Mouse (Mus musculus) intestine, embryonic 15.5 days (tissue): Measurements from ENCODE around the gene Grin2b. TPM values are rescaled to one million over a fixed set of nuclear protein-coding genes. Genes with fewer than 3 reads are reported as not detected.

Experiments used
- ATAC-seq: fragments of 200-750 bp; cut with Nextera tagmentation; 2 replicates; pipeline ENCODE4 v1.8.0; 2017; ENCODE audit warnings: moderate TSS enrichment, moderate library complexity
- H3K27ac ChIP-seq: fragments of 300-500 bp; sonication (generic); 2 replicates; pipeline ENCODE4 v1.5.1; 2015; ENCODE audit warnings: mild to moderate bottlenecking, inconsistent platforms
- H3K27me3 ChIP-seq: fragments of 300-500 bp; sonication (generic); replicated peaks from 2 replicates; pipeline ENCODE4 v1.6.1; 2015; ENCODE audit warnings: inconsistent platforms
- H3K36me3 ChIP-seq: fragments of 300-500 bp; sonication (generic); 2 replicates; pipeline ENCODE4 v1.6.1; 2015; ENCODE audit warnings: inconsistent platforms
- H3K4me1 ChIP-seq: fragments of 300-500 bp; sonication (generic); replicated peaks from 2 replicates; pipeline ENCODE4 v1.6.1; 2015; ENCODE audit warnings: inconsistent platforms
- H3K4me2 ChIP-seq: fragments of 300-500 bp; sonication (generic); replicated peaks from 2 replicates; pipeline ENCODE4 v1.6.1; 2015; ENCODE audit warnings: mild to moderate bottlenecking, inconsistent platforms
- H3K4me3 ChIP-seq: fragments of 300-500 bp; sonication (generic); replicated peaks from 2 replicates; pipeline ENCODE4 v1.5.1; 2015; ENCODE audit warnings: inconsistent platforms
- H3K9ac ChIP-seq: fragments of 300-500 bp; sonication (generic); 2 replicates; pipeline ENCODE4 v1.6.1; 2015; ENCODE audit warnings: inconsistent platforms
- H3K9me3 ChIP-seq: fragments of 300-500 bp; sonication (generic); 2 replicates; pipeline ENCODE4 v1.6.1; 2016; ENCODE audit warnings: inconsistent platforms
- WGBS: fragments of 180-500 bp; shearing (Covaris S2); methylation state at CpG from one replicate; pipeline ENCODE4 v1.1.7; 2015; 5-methylcytosine and 5-hydroxymethylcytosine counted together
- polyA plus RNA-seq: library from polyadenylated mRNA; unstranded; fragments of >200 nt; fragmentation: Nextera tagmentation; extraction: Ambion mirVana; gene quantifications from 2 replicates; pipeline ENCODE4 v1.2.1, GENCODE M21; 2015

Grin2b gene
- polyA plus RNA-seq, 1 experiment from 2014 or later: 0.60 TPM

- Histone ChIP-seq H3K4me3 (no peak overlapping the region), H3K4me2 (no peak overlapping the region), H3K36me3 (no peaks in the 10 kb centered on the region), H3K9me3 (no peaks in the 10 kb centered on the region), H3K4me1 (no peaks in the 10 kb centered on the region), H3K9ac (no peak overlapping the region), H3K27ac (no peak overlapping the region), H3K27me3 (no peaks in the 10 kb centered on the region)
- no peak for ATAC-seq
- 84% methylated on average over 7 of the region's 7 CpGs for WGBS
Measured at GRCm38 (mm10) chr6:135813755-135814154, 359.6 kb downstream of the Grin2b start.

DNA sequence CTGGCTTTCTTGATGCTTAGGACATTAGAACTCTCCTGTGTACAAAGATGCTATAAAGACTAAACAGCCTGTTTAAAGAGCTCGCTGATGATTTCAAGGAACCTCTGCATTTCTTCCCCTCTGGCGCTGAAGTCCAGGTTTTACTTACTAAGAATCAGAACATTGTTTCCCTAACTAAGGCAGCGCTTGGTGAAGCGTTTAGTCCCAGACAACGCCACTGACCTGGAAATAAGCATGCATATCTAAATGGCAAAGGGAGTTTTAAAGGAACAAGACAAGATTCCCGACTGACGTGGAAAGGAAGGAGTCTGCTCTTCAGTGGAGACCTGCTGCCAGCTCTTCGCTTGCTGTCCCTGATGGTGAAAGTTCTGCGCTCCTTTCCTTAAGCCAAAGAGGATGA, 367.9 kb downstream of the Grin2b start:
- Histone ChIP-seq H3K9me3 (no peaks in the 10 kb centered on the region), H3K9ac (no peak overlapping the region), H3K36me3 (no peaks in the 10 kb centered on the region), H3K27me3 (no peaks in the 10 kb centered on the region), H3K4me2 (no peak overlapping the region), H3K4me3 (no peak overlapping the region), H3K4me1 (no peaks in the 10 kb centered on the region), H3K27ac (no peak overlapping the region)
- 87% methylated on average over 9 of the region's 9 CpGs for WGBS
- no peak for ATAC-seq

GRCm38 (mm10) chr6:135799949-135800348, 373.4 kb downstream of the Grin2b start:
- no peak overlapping the region for H3K9ac ChIP-seq
- no peak for ATAC-seq
- 77% methylated on average over 8 of the region's 8 CpGs for WGBS

GRCm38 (mm10) chr6:135798202-135798992, 374.9 kb downstream of the Grin2b start:
- H3K4me2 ChIP-seq: no peak overlapping the region
- ATAC-seq: no peak
- H3K27me3 ChIP-seq: no peaks in the 10 kb centered on the region
- WGBS: 53% methylated on average over 13 of the region's 13 CpGs
- no peaks in the 10 kb centered on the region for H3K36me3 ChIP-seq
- no peak overlapping the region for H3K4me3 ChIP-seq
- no peaks in the 10 kb centered on the region; the same call in 1 of the 2 replicates for H3K4me1 ChIP-seq
- no peak overlapping the region for H3K9ac ChIP-seq
- no peak overlapping the region for H3K27ac ChIP-seq
- H3K9me3 ChIP-seq: no peaks in the 10 kb centered on the region

More at GRCm38 (mm10) chr6:135799949-135800348, 373.4 kb downstream of the Grin2b start:
- Histone ChIP-seq H3K4me3 (no peak overlapping the region), H3K4me1 (no peaks in the 10 kb centered on the region; the same call in 1 of the 2 replicates), H3K27me3 (no peaks in the 10 kb centered on the region), H3K4me2 (no peak overlapping the region), H3K9me3 (no peaks in the 10 kb centered on the region), H3K36me3 (no peaks in the 10 kb centered on the region), H3K27ac (no peak overlapping the region)

GRCm38 (mm10) chr6:135797371-135798033, 375.8 kb downstream of the Grin2b start:
- no peaks in the 10 kb centered on the region for H3K36me3 ChIP-seq
- no peaks in the 10 kb centered on the region for H3K27me3 ChIP-seq
- H3K4me1 ChIP-seq: no peaks in the 10 kb centered on the region; the same call in 1 of the 2 replicates
- no peak for ATAC-seq
- no peak overlapping the region for H3K4me2 ChIP-seq
- no peaks in the 10 kb centered on the region for H3K9me3 ChIP-seq
- no peak overlapping the region for H3K27ac ChIP-seq
- WGBS: 73% methylated on average over 10 of the region's 10 CpGs
- no peak overlapping the region for H3K9ac ChIP-seq
- no peak overlapping the region for H3K4me3 ChIP-seq

- Histone ChIP-seq H3K27ac (no peak overlapping the region), H3K4me2 (no peak overlapping the region), H3K4me3 (no peak overlapping the region), H3K4me1 (no peaks in the 10 kb centered on the region; the same call in 1 of the 2 replicates), H3K36me3 (no peaks in the 10 kb centered on the region), H3K27me3 (no peaks in the 10 kb centered on the region), H3K9me3 (no peaks in the 10 kb centered on the region), H3K9ac (no peak overlapping the region)
- WGBS: 76% methylated on average over 4 of the region's 4 CpGs
- no peak for ATAC-seq
Measured at GRCm38 (mm10) chr6:135796911-135797310, 376.4 kb downstream of the Grin2b start.

GRCm38 (mm10) chr6:135791412-135791811, 381.9 kb downstream of the Grin2b start:
- no peaks in the 10 kb centered on the region for H3K27me3 ChIP-seq
- WGBS: 88% methylated on average over 4 of the region's 4 CpGs
- no peaks in the 10 kb centered on the region for H3K9me3 ChIP-seq
- H3K9ac ChIP-seq: no peak overlapping the region
- H3K4me3 ChIP-seq: no peak overlapping the region
- H3K27ac ChIP-seq: no peak overlapping the region
- no peaks in the 10 kb centered on the region for H3K4me1 ChIP-seq
- no peak for ATAC-seq
- H3K36me3 ChIP-seq: no peaks in the 10 kb centered on the region
- H3K4me2 ChIP-seq: no peak overlapping the region

GRCm38 (mm10) chr6:135789603-135790170, 383.6 kb downstream of the Grin2b start:
- no peak for ATAC-seq
- H3K27ac ChIP-seq: no peak overlapping the region
- WGBS: 83% methylated on average over 11 of the region's 11 CpGs
- no peaks in the 10 kb centered on the region for H3K36me3 ChIP-seq
- H3K4me2 ChIP-seq: no peak overlapping the region
- no peaks in the 10 kb centered on the region for H3K4me1 ChIP-seq
- no peaks in the 10 kb centered on the region for H3K27me3 ChIP-seq
- H3K9ac ChIP-seq: no peak overlapping the region
- no peaks in the 10 kb centered on the region for H3K9me3 ChIP-seq
- no peak overlapping the region for H3K4me3 ChIP-seq

DNA sequence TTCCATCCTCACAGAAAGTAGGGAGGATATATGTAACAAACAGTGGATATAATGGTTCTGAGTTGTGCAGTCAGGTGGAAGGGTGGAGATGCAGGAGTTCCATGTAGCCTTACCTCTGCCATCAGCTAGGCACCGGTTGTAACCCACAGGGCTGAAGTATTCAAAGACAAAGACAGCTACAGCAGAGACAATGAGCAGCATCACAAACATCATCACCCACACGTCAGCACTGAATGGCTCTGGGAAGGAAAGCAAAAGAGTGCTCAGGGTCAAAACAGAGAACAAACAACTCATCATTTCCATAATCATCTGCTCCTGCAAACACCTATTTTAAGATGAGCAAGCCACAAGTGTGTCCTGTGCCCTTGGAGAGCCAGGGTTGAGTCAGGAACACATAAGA, 398.6 kb downstream of the Grin2b start:
- Histone ChIP-seq H3K4me2 (no peak overlapping the region), H3K27ac (no peak overlapping the region), H3K4me3 (no peak overlapping the region), H3K9me3 (no peaks in the 10 kb centered on the region), H3K9ac (no peak overlapping the region), H3K4me1 (no peaks in the 10 kb centered on the region), H3K36me3 (no peaks in the 10 kb centered on the region), H3K27me3 (no peaks in the 10 kb centered on the region)
- no peak for ATAC-seq
- WGBS: 81% methylated on average over 2 of the region's 2 CpGs

DNA sequence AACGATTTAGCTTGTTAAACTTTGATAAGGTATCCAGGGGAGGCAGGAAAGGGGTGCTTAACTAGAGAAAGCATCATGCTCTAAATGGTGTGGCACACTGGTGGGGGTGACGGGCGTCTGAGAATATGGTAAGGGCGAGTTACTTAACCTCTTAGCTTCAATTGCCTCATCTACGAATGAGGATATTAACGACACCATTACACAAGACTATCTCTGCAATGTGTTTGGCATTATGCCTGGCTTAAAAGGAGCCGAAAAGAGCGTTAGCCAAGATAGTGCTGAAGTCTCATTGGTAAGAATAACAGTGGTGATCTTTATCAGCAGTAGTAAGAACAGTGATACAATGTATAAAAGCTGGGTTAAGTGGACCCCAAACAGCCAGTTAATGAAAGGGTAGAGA, 405.7 kb downstream of the Grin2b start:
- no peak for ATAC-seq
- Histone ChIP-seq H3K9me3 (no peaks in the 10 kb centered on the region), H3K27ac (no peak overlapping the region), H3K4me1 (no peaks in the 10 kb centered on the region), H3K4me3 (no peak overlapping the region), H3K36me3 (no peaks in the 10 kb centered on the region), H3K27me3 (no peaks in the 10 kb centered on the region), H3K4me2 (no peak overlapping the region), H3K9ac (no peak overlapping the region)
- 73% methylated on average over 8 of the region's 8 CpGs for WGBS

GRCm38 (mm10) chr6:135758735-135759134, 414.6 kb downstream of the Grin2b start:
- Histone ChIP-seq H3K9me3 (no peaks in the 10 kb centered on the region), H3K27me3 (no peaks in the 10 kb centered on the region), H3K36me3 (no peaks in the 10 kb centered on the region), H3K4me2 (no peak overlapping the region), H3K9ac (no peak overlapping the region), H3K4me3 (no peak overlapping the region), H3K4me1 (no peaks in the 10 kb centered on the region), H3K27ac (no peak overlapping the region)
- no peak for ATAC-seq
- 48% methylated on average over 1 of the region's 1 CpGs for WGBS

GRCm38 (mm10) chr6:135756075-135756474, 417.2 kb downstream of the Grin2b start:
- Histone ChIP-seq H3K9ac (no peak overlapping the region), H3K4me1 (no peaks in the 10 kb centered on the region), H3K27me3 (no peaks in the 10 kb centered on the region), H3K4me3 (no peak overlapping the region), H3K27ac (no peak overlapping the region), H3K36me3 (no peaks in the 10 kb centered on the region), H3K9me3 (no peaks in the 10 kb centered on the region), H3K4me2 (no peak overlapping the region)
- ATAC-seq: no peak
- 76% methylated on average over 1 of the region's 1 CpGs for WGBS
